Mouse (Mus musculus): Measurements from ENCODE around the gene Tarm1.

The Tarm1 gene

GRCm38 (mm10) chr7:3442476-3443062 lies 59.9 kb downstream of the Tarm1 start:
- CTCF ChIA-PET: no interaction called here

GRCm38 (mm10) chr7:3440526-3440925 lies 61.9 kb downstream of the Tarm1 start:
- CTCF ChIA-PET: no interaction called here

GRCm38 (mm10) chr7:3439984-3440383 lies 62.4 kb downstream of the Tarm1 start:
- CTCF ChIA-PET: interaction anchor here (0.6 to 0.7 kb wide), 2 partner anchors 16 to 218 kb away, joined by 3 to 11 read pairs; no protein-coding TSS in a partner anchor

GRCm38 (mm10) chr7:3437941-3438340 lies 64.5 kb downstream of the Tarm1 start:
- CTCF ChIA-PET: no interaction called here
